Mouse (Mus musculus) cerebellum, adult 18-20 months (tissue): ENCODE measurements around the gene Trappc2l.

Source experiments
- DNase-seq, 2 experiments: peaks; one replicate each; pipeline ENCODE4 v3.0.0; 2021

The Trappc2l gene

GRCm38 (mm10) chr8:122580926-122581325 lies 30.5 kb upstream of the Trappc2l start:
- DNase-seq: no peak

- DNase-seq: no peak
Measured at GRCm38 (mm10) chr8:122584981-122585380, 26.5 kb upstream of the Trappc2l start.

GRCm38 (mm10) chr8:122585411-122585891 lies 26.0 kb upstream of the Trappc2l start:
- no peak for DNase-seq

GRCm38 (mm10) chr8:122586171-122586570 lies 25.3 kb upstream of the Trappc2l start:
- no peak for DNase-seq

- DNase-seq: no peak
Measured at GRCm38 (mm10) chr8:122586749-122587148, 24.7 kb upstream of the Trappc2l start.

- DNase-seq: no peak
Measured at GRCm38 (mm10) chr8:122593240-122593639, 18.2 kb upstream of the Trappc2l start.

GRCm38 (mm10) chr8:122593783-122594507 lies 17.5 kb upstream of the Trappc2l start:
- peak; percentile 50 to 53 for DNase-seq

- no peak for DNase-seq
Measured at GRCm38 (mm10) chr8:122596031-122596430, 15.4 kb upstream of the Trappc2l start.

- DNase-seq: no peak
Measured at GRCm38 (mm10) chr8:122600666-122601065, 10.8 kb upstream of the Trappc2l start.

- DNase-seq: no peak
Measured at GRCm38 (mm10) chr8:122604640-122605039, 6.8 kb upstream of the Trappc2l start.

- DNase-seq: no peak
Measured at GRCm38 (mm10) chr8:122605367-122605766, 6.1 kb upstream of the Trappc2l start.

GRCm38 (mm10) chr8:122606810-122607209 lies 4.6 kb upstream of the Trappc2l start:
- DNase-seq: no peak

GRCm38 (mm10) chr8:122610209-122610608 lies 1.2 kb upstream of the Trappc2l start:
- DNase-seq: no peak

GRCm38 (mm10) chr8:122610612-122611277 lies 695 bp upstream of the Trappc2l start:
- no peak for DNase-seq

GRCm38 (mm10) chr8:122616181-122616905 lies 4.9 kb downstream of the Trappc2l start:
- DNase-seq: no peak

GRCm38 (mm10) chr8:122617947-122618546 lies 6.6 kb downstream of the Trappc2l start:
- peak; percentile 87 to 88 for DNase-seq

GRCm38 (mm10) chr8:122618660-122619378 lies 7.4 kb downstream of the Trappc2l start:
- DNase-seq: no peak

GRCm38 (mm10) chr8:122620446-122620845 lies 9.0 kb downstream of the Trappc2l start:
- DNase-seq: no peak

GRCm38 (mm10) chr8:122622727-122623126 lies 11.3 kb downstream of the Trappc2l start, which contains the start of gene Pabpn1l:
Pabpn1l (minus strand) TSS chr8:122622739.
- DNase-seq: no peak

GRCm38 (mm10) chr8:122623844-122624642 lies 12.6 kb downstream of the Trappc2l start:
- no peak for DNase-seq

GRCm38 (mm10) chr8:122624653-122625052 lies 13.2 kb downstream of the Trappc2l start:
- DNase-seq: no peak
